Mouse (Mus musculus) hematopoietic stem cell, adult 5-6 weeks (primary cell): ENCODE results near the gene Ripply2. TPM values are rescaled to one million over a fixed set of nuclear protein-coding genes. Genes with fewer than 3 reads are reported as not detected.
A peak's percentile ranks its signal among the peaks of the same experiment; 100 is the strongest.
"Not testable (repeated sequence)": the region's sequence is repeated elsewhere in the genome, so short reads cannot be mapped to it uniquely, and the experiment has no call there.

Experiments used
- ATAC-seq, 2 experiments: fragments of 125-278 bp in 1 of 2; replicated peaks in 1 of 2; 2 replicates each; pipeline ENCODE4 v1.8.0; 2016 to 2017; ENCODE audit warnings: inconsistent platforms in 2 of 2, mild to moderate bottlenecking in 2 of 2, moderate number of reproducible peaks in 2 of 2, low read depth in 1 of 2, moderate TSS enrichment in 1 of 2; ENCODE audit not compliant: low FRiP score in 2 of 2, poor library complexity in 2 of 2, severe bottlenecking in 2 of 2, insufficient read depth in 1 of 2, low TSS enrichment in 1 of 2
- total RNA-seq: library from RNA; stranded (forward); fragments of 172-1452, 232-1000 nt; gene quantifications from 2 replicates; pipeline ENCODE4 v1.2.3, GENCODE M21; 2017

The Ripply2 gene
- total RNA-seq: not detected in 2 replicates

DNA sequence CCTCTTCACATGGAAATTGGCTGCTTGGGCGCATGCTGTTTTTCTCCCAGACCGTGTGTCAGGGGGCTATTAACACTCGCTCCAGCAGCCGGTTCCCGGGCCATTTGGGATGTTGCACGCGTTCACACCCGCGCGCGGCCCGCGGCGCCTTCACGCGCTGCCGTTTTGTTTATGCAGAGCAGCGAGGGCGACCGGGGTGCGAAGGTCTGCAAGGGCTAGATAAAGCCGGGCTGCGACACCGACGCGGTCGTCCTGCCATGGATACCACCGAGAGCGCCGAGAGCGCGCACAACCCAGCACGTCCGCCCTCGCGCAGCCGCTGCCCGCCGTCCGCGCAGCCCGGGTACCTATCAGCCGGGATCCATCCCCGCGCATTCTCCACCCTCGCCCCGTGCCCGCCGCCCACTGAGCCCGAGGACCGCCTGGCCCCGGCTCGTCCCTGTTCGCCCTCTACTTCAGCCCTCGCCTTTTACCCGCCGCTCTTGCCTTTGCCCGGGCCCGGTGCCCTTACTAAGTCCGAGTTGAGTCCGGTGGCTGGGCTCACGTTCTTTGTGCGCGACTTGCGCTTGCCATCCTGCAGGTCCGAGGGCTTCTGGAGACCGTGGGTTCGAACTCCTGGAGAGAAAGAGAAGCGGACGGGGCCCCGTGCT is at the start of gene Ripply2:
Ripply2 (plus strand) TSS at position 250 of the 650 bp plus-strand sequence.
- ATAC-seq: 0 out of 4 replicates have a peak, but pooled peaks of 1 of the 2 experiments have one; percentile 32

DNA sequence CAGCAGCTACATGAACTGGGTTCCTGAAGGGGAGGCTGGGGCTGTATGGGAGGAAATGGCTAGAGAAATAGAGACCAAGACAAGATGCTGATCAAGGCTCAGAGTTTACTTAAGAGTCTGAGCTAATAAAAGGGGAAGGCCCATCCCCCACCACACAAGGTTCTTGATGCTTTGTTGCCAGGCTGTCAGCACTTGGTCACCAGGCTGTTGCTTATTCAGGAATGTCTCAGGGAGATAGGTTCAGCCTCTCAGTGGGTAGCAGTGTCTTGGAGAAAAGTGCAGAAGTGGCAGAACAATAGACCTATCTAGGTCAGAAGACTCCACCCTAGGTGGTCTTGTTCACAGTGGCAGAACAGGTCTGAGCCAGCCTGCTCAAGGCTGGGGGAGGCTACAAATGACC is 42.9 kb upstream of the Ripply2 start:
- ATAC-seq: not testable (repeated sequence)

- ATAC-seq: no peak
Observed at GRCm38 (mm10) chr9:86973562-86973961, 41.8 kb upstream of the Ripply2 start.

DNA sequence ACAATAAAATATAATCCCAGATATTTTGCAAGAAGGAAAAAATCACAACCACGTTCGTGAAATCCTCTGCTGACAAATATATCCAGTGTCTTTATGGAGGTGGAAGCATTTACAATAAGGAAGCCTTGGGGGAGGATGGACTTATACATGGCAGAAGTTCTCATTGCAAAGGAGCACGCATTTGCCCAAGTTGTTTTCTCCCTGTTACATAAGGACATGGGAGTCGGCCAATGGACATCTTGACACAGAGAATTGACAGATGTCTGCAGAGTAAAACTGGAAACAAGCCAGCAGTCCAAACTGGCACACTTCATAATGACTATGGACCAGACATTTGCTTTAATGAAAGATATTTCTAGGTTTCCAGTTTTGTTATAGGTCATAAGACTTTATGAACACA is 38.4 kb upstream of the Ripply2 start:
- no peak for ATAC-seq

- ATAC-seq: no peak
Observed at GRCm38 (mm10) chr9:86978257-86978907, 37.0 kb upstream of the Ripply2 start.

GRCm38 (mm10) chr9:86980048-86980447 is 35.3 kb upstream of the Ripply2 start:
- no peak for ATAC-seq

DNA sequence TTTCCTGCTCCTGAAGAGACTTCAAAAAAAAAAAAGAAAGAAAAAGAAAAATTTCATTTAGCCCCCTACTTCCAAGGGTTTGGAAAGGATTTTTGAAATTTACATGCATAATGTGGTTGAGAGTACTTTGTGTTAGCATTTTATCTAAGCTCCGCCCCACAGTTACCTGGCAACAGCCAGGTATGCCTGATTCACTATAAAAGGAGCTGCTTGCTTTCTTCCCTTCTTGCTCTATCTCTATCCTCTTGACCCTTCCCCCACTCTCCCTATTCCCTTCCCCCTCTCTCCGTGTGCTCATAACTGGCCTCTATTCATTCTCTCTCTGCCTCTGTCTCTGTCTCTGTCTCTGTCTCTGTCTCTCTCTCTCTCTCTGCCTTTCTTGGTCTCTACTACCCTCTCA is 34.4 kb upstream of the Ripply2 start:
- ATAC-seq: no peak

DNA sequence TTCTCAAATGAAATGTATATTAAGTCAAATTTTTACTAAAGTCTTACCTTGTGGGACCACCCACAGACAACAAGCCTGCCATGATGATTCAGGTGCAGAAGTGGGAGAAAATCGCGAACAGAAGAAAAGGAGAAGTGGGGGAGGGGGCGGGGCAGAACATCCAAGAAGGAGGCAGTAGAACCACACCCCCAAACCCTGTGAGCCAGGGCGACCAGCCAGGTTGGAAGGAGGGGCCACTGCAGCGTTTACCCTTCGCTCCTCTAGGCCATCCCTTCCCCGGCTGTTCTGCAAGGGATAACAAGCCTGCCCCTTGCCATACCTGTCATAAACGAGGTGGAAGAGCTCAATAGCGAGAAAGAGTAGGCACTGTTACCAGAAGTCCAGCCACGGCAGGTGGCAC is 33.8 kb upstream of the Ripply2 start:
- peak; percentile 62 to 72 for ATAC-seq

GRCm38 (mm10) chr9:86984583-86984982 is 30.8 kb upstream of the Ripply2 start:
- ATAC-seq: no peak

GRCm38 (mm10) chr9:86985105-86985504 is 30.2 kb upstream of the Ripply2 start:
- no peak for ATAC-seq

DNA sequence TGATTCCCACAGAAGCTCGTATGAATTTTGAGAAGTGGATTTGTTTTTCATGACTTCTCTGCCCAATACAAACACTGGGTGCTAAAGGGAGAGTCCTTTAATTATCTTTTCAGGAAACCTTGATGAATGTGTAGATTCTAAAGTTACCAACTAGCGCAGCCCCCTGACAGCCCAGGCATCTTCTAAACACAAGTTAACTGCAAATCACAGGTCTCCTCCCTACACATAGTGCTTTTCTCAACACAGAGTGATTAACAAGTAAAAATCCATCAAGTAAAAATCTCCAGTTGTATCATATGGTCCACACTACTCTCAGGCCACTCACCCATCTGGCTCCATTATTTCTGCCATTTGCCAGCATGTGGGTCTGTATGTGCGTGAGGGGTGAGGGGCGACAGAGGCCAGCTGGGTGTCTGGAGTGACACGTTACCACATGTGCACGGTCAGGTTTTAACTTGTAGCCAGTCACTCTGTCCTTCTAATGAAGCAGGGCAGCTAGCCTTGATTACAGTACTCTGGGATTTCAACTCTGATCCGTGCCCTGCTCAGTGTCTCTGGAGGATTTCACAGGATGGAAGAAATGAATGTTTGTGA is 28.5 kb upstream of the Ripply2 start:
- no peak for ATAC-seq

DNA sequence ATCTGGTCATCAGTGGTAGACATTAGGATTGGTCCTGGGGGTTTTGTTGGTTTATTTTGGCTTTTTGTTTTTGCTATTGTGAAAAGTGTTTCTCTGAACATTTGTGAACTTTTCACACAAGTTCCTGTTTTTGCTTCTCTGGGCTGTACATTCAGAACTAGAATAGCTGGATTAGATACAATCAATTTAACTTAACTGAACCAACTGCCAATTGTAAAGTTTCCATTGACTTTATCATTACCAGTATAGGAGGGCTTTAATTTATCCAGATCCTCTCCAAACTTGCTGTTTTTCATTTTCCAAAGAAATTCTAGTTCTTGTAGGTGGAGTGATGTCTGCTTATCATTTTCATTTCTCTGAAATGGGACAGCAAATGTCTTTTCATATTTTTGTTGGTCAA is 25.5 kb upstream of the Ripply2 start:
- no peak for ATAC-seq

DNA sequence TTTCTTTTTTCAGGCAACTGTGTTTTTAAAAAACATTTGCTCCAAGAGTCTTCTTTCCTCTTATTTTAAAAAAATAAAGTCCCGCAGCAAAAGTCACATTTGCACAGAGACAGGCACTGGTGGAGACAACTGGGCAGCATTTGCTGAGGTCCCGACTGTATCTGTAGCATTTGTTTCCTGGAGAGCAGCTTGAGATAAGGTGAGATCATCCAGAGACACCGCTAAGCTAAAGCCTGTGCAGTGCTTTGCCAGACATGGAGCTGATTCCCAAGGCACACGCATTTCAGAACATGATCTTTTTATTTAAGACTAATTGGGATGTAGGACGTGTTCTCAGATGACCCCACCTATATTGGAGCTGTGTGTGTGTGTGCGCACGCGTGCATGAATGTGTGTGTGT is 23.6 kb upstream of the Ripply2 start:
- no peak for ATAC-seq

DNA sequence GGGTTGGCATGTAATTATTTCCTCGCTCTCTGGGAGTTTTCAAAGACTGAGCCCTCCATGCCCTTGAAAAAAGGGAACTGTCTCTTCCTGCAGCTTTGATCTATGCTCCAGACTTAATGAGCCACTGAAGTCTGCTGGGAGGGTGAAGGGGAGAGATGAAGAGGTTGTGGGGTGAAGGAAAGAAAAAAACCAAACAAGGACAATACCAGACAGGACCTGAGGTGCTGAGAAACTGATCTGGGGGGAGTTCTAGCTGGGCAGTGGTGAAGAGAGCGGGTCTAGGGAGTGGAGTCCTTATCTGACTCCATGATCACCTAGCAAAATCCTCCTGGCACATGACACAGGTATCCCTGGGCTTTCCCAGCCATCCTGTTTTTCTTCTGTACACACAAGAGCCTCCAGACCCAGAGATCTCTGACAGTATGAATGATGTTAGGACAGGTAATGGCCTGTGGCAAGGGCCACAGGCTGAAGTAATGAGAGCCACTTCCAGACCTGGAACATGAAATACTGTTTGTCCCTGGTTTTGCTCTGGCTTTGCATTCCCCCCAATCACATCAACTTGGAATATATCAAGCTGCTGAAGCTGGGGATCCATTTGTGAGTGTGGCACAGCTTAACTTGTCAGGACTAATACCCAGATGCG is 18.2 kb upstream of the Ripply2 start:
- no peak for ATAC-seq

DNA sequence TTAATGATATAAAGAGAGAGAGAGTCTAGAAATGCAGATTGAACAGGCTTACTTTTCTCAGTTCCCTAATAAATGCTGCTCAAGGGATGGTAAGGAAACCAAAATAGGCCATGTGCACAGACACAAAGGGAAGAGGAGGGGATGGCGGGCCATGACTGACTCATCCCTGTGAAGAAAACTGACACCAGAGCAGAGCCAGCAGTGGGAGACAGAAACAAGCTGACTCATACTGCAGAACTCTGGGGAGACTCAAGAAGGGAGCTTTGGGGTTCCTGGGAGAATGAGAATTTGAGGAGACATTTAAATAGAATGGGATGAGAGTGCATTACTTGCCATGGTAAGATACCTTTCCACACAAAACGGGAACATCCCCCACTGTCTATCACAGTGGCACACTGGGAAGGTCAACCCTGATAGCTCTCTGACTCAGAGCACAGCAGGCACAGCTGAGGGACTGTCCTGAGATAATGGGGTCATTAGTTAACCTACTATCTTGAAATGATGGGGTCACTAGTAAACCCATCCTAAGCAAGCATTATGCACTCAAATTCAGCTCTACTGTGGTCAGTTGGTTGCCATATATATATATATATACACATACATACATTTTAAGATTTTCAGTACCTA is 15.3 kb upstream of the Ripply2 start:
- ATAC-seq: no peak

- no peak for ATAC-seq
Observed at GRCm38 (mm10) chr9:87004701-87005434, 10.5 kb upstream of the Ripply2 start.

GRCm38 (mm10) chr9:87005435-87005779 is 9.9 kb upstream of the Ripply2 start:
- no peak for ATAC-seq
